Comparison of ENCODE assay signal across 14 mouse cellular contexts in the genomic region with DNA sequence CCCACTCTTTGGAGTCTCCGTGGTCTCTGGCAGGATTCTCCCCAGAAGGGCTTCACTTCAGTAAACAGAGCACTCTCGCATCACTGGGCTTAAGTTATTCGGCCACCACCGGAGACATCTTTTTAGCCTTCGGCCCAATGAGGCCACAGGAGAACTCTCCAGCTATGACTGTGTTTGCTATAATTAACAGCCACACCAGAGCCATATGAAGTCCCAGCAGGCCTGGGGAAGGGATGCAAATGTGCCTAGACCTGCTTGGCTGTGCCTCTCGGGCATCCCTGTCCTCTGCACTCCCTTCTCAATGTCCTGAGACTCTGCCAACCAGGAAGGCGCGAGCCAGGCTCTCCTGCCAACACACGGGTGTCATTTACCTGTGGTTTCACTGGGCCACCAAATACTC. TPM values are rescaled to one million over a fixed set of nuclear protein-coding genes. Genes with fewer than 3 reads are reported as not detected.
A peak's percentile ranks its signal among the peaks of the same experiment; 100 is the strongest.
DNase-seq lines count a peak whose midpoint lies in the region; ATAC-seq lines count a peak whose summit lies in the region.
"Had no signal": no experiment of that assay in that cellular context is flagged by ENCODE, and none has a peak within 500 bp of the region (broad histone marks: within the 10 kb centered on the region; RNA-seq: fewer than 3 reads in every experiment).

No protein-coding gene starts in this region.

- H3K27ac ChIP-seq in liver, embryonic 11.5 days (ENCODE audit: low read depth, low read length), result no peak overlapping the region
- H3K27ac ChIP-seq: embryonic facial prominence, embryonic 13.5 days; heart, embryonic 10.5 days; liver, embryonic 13.5 days; neural tube, embryonic 15.5 days; stomach, postnatal 0 days had no signal

- peaks cover 3% of the 10 kb centered on the region for H3K4me1 ChIP-seq in liver, embryonic 11.5 days (replicated peaks; ENCODE audit: control insufficient read depth, insufficient read depth, low read length)

- ATAC-seq in liver, embryonic 11.5 days (replicated peaks; ENCODE audit: low FRiP score), result no peak

- no peaks in the 10 kb centered on the region for H3K36me3 ChIP-seq in liver, embryonic 11.5 days (ENCODE audit: control insufficient read depth, insufficient read depth, low read length)
- H3K36me3 ChIP-seq: embryonic facial prominence, embryonic 13.5 days; forebrain, embryonic 10.5 days; heart, embryonic 10.5 days; liver, embryonic 13.5 days; neural tube, embryonic 15.5 days had no signal

- H3K9ac ChIP-seq in liver, embryonic 11.5 days (ENCODE audit: low read depth, low read length), result no peak overlapping the region
- H3K9ac ChIP-seq: embryonic facial prominence, embryonic 13.5 days; liver, embryonic 13.5 days; neural tube, embryonic 15.5 days had no signal

- H3K4me3 ChIP-seq in liver, embryonic 11.5 days (ENCODE audit: low read depth, low read length), result no peak overlapping the region
- H3K4me3 ChIP-seq: embryonic facial prominence, embryonic 13.5 days; forebrain, embryonic 10.5 days; heart, embryonic 10.5 days; liver, embryonic 13.5 days; neural tube, embryonic 15.5 days had no signal

- H3K4me2 ChIP-seq in liver, embryonic 11.5 days, result no peak overlapping the region
- H3K4me2 ChIP-seq: embryonic facial prominence, embryonic 13.5 days; liver, embryonic 13.5 days; neural tube, embryonic 15.5 days had no signal

- no peaks in the 10 kb centered on the region for H3K9me3 ChIP-seq in liver, embryonic 11.5 days (ENCODE audit: control insufficient read depth, low read length)
- H3K9me3 ChIP-seq: embryonic facial prominence, embryonic 13.5 days; forebrain, embryonic 10.5 days; liver, embryonic 13.5 days; neural tube, embryonic 15.5 days had no signal

- WGBS in liver, embryonic 11.5 days, result 71% methylated on average over 9 of the region's 9 CpGs

- H3K27me3 ChIP-seq in liver, embryonic 11.5 days (replicated peaks; ENCODE audit: control insufficient read depth, insufficient read depth, low read length), result peaks cover under 1% of the 10 kb centered on the region; the same call in 1 of the 2 replicates
- H3K27me3 ChIP-seq: liver, embryonic 13.5 days; neural tube, embryonic 15.5 days had no signal

- DNase-seq in gastrocnemius, adult 18-20 months (ENCODE audit: low spot score), result peak; percentile 88
- DNase-seq in gastrocnemius, postnatal 10 days, result no peak
- peak; percentile 2 for DNase-seq in right cerebral cortex, postnatal 14 days
- no peak for DNase-seq in right cerebral cortex, adult 2 months (ENCODE audit: low spot score in 2 of 2)
- DNase-seq in cerebellum, adult 9-11 months, result peak; percentile 97
- peak; percentile 50 for DNase-seq in retina, embryonic 14.5 days (ENCODE audit: low spot score)
- no peak for DNase-seq in liver, embryonic 11.5 days (ENCODE audit: low spot score)
- DNase-seq in thymus, postnatal 14 days, result no peak
- DNase-seq: liver, embryonic 13.5 days had no signal

RNA-seq across cellular contexts. Expression of a gene that starts 28.0 kb away (rescaled TPM):
- 10 to 100 TPM in 1 of 2 experiments, 1 to 10 TPM in 1; 9.4 to 10.7 TPM for total RNA-seq in gastrocnemius, adult 18-20 months (2021)
- 10 to 100 TPM; 10.7 to 13.3 TPM for total RNA-seq in gastrocnemius, postnatal 10 days (2021)
- 52.8 and 54.0 TPM in 2 replicates for polyA plus RNA-seq in liver, embryonic 11.5 days (2014; fragmentation: Nextera tagmentation; extraction: Ambion mirVana)

RNA-seq across cellular contexts. Expression of a gene that starts 50.2 kb away (rescaled TPM):
- 1 to 10 TPM; 1.0 to 1.4 TPM for total RNA-seq in gastrocnemius, adult 18-20 months (2021)
- 10 to 100 TPM in 1 of 2 experiments, 1 to 10 TPM in 1; 8.1 to 10.7 TPM for total RNA-seq in gastrocnemius, postnatal 10 days (2021)
- polyA plus RNA-seq in liver, embryonic 11.5 days (2014; fragmentation: Nextera tagmentation; extraction: Ambion mirVana), result 58.2 and 61.5 TPM in 2 replicates

Comparison
In these comparisons a context has a peak if more than half of its experiments do, and no peak if none do; other contexts are left out.
1. DNase-seq: peak in gastrocnemius, adult 18-20 months (single experiment), right cerebral cortex, postnatal 14 days (single experiment), cerebellum, adult 9-11 months (single experiment) and retina, embryonic 14.5 days (single experiment); none in gastrocnemius, postnatal 10 days (single experiment), right cerebral cortex, adult 2 months (0 of 2), liver, embryonic 11.5 days (single experiment) and thymus, postnatal 14 days (single experiment).